Comparison of ENCODE assay signal across 8 mouse cellular contexts in genomic region chr2:144458355-144458754, GRCm38 (mm10).
DNase-seq lines count a peak whose midpoint lies in the region; ATAC-seq and TF ChIP-seq lines count a peak whose summit lies in the region.

No protein-coding gene starts in this region.

- no peaks in the 10 kb centered on the region for H3K36me3 ChIP-seq in lung, embryonic 15.5 days
- H3K36me3 ChIP-seq in forebrain, embryonic 16.5 days (ENCODE audit: control insufficient read depth, insufficient read depth) = no peaks in the 10 kb centered on the region
- no peaks in the 10 kb centered on the region for H3K36me3 ChIP-seq in limb, embryonic 12.5 days
- no peaks in the 10 kb centered on the region for H3K36me3 ChIP-seq in neural tube, embryonic 14.5 days (ENCODE audit: control insufficient read depth, insufficient read depth, low read length)

- no peak overlapping the region for H3K9ac ChIP-seq in lung, embryonic 15.5 days
- H3K9ac ChIP-seq in forebrain, embryonic 16.5 days (replicated peaks; ENCODE audit: low read depth, low read length) = no peak overlapping the region
- H3K9ac ChIP-seq in limb, embryonic 12.5 days (replicated peaks) = no peak overlapping the region
- no peak overlapping the region for H3K9ac ChIP-seq in neural tube, embryonic 14.5 days (replicated peaks; ENCODE audit: low read depth, low read length)

- peak overlapping the region; percentile 60; the same call in 1 of the 2 replicates for H3K4me3 ChIP-seq in lung, embryonic 15.5 days
- H3K4me3 ChIP-seq in forebrain, embryonic 16.5 days (replicated peaks; ENCODE audit: low read length) = peak overlapping the region; percentile 58
- peak overlapping the region; percentile 49 for H3K4me3 ChIP-seq in limb, embryonic 12.5 days (replicated peaks)
- H3K4me3 ChIP-seq in neural tube, embryonic 14.5 days (ENCODE audit: low read depth, low read length) = peak overlapping the region; percentile 46
- no peak overlapping the region for H3K4me3 ChIP-seq in lung, adult 2 months (replicated peaks; ENCODE audit: extremely low read depth, low read depth, low read length)

- no peak for TF ChIP-seq POLR2A in lung, adult 2 months (IDR thresholded peaks at IDR 0.05; ENCODE audit: borderline replicate concordance, extremely low read depth, low read depth, low read length)

- no peak for TF ChIP-seq CTCF in lung, adult 2 months (IDR thresholded peaks at IDR 0.05; ENCODE audit: insufficient read depth, low read length)

- H3K4me1 ChIP-seq in lung, embryonic 15.5 days = peaks cover 6% of the 10 kb centered on the region
- H3K4me1 ChIP-seq in forebrain, embryonic 16.5 days (replicated peaks; ENCODE audit: control insufficient read depth, insufficient read depth, low read length) = peaks cover 10% of the 10 kb centered on the region
- peaks cover 9% of the 10 kb centered on the region; the same call in 1 of the 2 replicates for H3K4me1 ChIP-seq in limb, embryonic 12.5 days (replicated peaks)
- 0 out of 2 replicates have a peak, but pooled peaks cover 2% of the 10 kb centered on the region for H3K4me1 ChIP-seq in neural tube, embryonic 14.5 days (ENCODE audit: control insufficient read depth, insufficient read depth, low read length)
- 0 out of 2 replicates have a peak, but pooled peaks cover 2% of the 10 kb centered on the region for H3K4me1 ChIP-seq in lung, adult 2 months (ENCODE audit: control insufficient read depth, insufficient read depth, low read length)

- H3K9me3 ChIP-seq in lung, embryonic 15.5 days = no peaks in the 10 kb centered on the region
- no peaks in the 10 kb centered on the region for H3K9me3 ChIP-seq in forebrain, embryonic 16.5 days (ENCODE audit: control insufficient read depth, low read length)
- H3K9me3 ChIP-seq in limb, embryonic 12.5 days = no peaks in the 10 kb centered on the region
- no peaks in the 10 kb centered on the region for H3K9me3 ChIP-seq in neural tube, embryonic 14.5 days (ENCODE audit: control insufficient read depth, low read length)

- ATAC-seq in lung, embryonic 15.5 days (ENCODE audit: borderline replicate concordance, extremely low read depth, low FRiP score, low TSS enrichment) = no peak
- no peak; the same call in 1 of the 2 replicates for ATAC-seq in forebrain, embryonic 16.5 days
- ATAC-seq in limb, embryonic 12.5 days (ENCODE audit: insufficient number of reproducible peaks, insufficient read depth, low FRiP score, low TSS enrichment, low read depth) = no peak
- ATAC-seq in neural tube, embryonic 14.5 days (ENCODE audit: low read depth) = peak; percentile 19; the same call in 1 of the 2 replicates
- no peak for ATAC-seq in frontal cortex, adult (ENCODE audit: low TSS enrichment)

- peak overlapping the region; percentile 69 for H3K4me2 ChIP-seq in lung, embryonic 15.5 days
- peak overlapping the region; percentile 67 for H3K4me2 ChIP-seq in forebrain, embryonic 16.5 days (ENCODE audit: low read length)
- peak overlapping the region; percentile 64 for H3K4me2 ChIP-seq in limb, embryonic 12.5 days
- peak overlapping the region; percentile 51 for H3K4me2 ChIP-seq in neural tube, embryonic 14.5 days (ENCODE audit: low read depth, low read length)

- H3K27ac ChIP-seq in lung, embryonic 15.5 days = no peak overlapping the region
- H3K27ac ChIP-seq in forebrain, embryonic 16.5 days (ENCODE audit: low read length) = peak overlapping the region; percentile 45
- no peak overlapping the region; the same call in 1 of the 2 replicates for H3K27ac ChIP-seq in limb, embryonic 12.5 days
- peak overlapping the region; percentile 74; the same call in 1 of the 2 replicates for H3K27ac ChIP-seq in neural tube, embryonic 14.5 days (ENCODE audit: low read depth, low read length)

- 74% methylated on average over 6 of the region's 6 CpGs for WGBS in lung, embryonic 15.5 days
- 68% methylated on average over 6 of the region's 6 CpGs for WGBS in forebrain, embryonic 16.5 days
- WGBS in limb, embryonic 12.5 days = 76% methylated on average over 6 of the region's 6 CpGs
- 70% methylated on average over 6 of the region's 6 CpGs for WGBS in neural tube, embryonic 14.5 days
- 78% methylated on average over 6 of the region's 6 CpGs for WGBS in lung, adult 2 months

- H3K27me3 ChIP-seq in lung, embryonic 15.5 days = 0 out of 2 replicates have a peak, but pooled peaks cover 3% of the 10 kb centered on the region
- H3K27me3 ChIP-seq in forebrain, embryonic 16.5 days (replicated peaks; ENCODE audit: control insufficient read depth, insufficient read depth, low read length) = peaks cover 15% of the 10 kb centered on the region; the same call in 1 of the 2 replicates
- peaks cover 7% of the 10 kb centered on the region for H3K27me3 ChIP-seq in limb, embryonic 12.5 days
- no peaks in the 10 kb centered on the region for H3K27me3 ChIP-seq in neural tube, embryonic 14.5 days (ENCODE audit: control insufficient read depth, insufficient read depth, low read length)

- DNase-seq in lung, postnatal 36 days = no peak
- DNase-seq in embryo, embryonic 10 days (ENCODE audit: low spot score) = no peak
- DNase-seq in lung, adult 2 months = no peak

Comparison
In these comparisons a context has a peak if more than half of its experiments do, and no peak if none do; other contexts are left out.
1. H3K27ac ChIP-seq: peak in forebrain, embryonic 16.5 days (single experiment) and neural tube, embryonic 14.5 days (single experiment); none in lung, embryonic 15.5 days (single experiment) and limb, embryonic 12.5 days (single experiment).
2. Peak in every context shown above with its lines, with median percentiles within 50 percentile points of each other: H3K4me2 ChIP-seq.